Mouse (Mus musculus): ENCODE results near the gene Cacna1s. TPM values are rescaled to one million over a fixed set of nuclear protein-coding genes. Genes with fewer than 3 reads are reported as not detected.

The Cacna1s gene
- polyA plus RNA-seq, 1 experiment, result 0.40 TPM

DNA sequence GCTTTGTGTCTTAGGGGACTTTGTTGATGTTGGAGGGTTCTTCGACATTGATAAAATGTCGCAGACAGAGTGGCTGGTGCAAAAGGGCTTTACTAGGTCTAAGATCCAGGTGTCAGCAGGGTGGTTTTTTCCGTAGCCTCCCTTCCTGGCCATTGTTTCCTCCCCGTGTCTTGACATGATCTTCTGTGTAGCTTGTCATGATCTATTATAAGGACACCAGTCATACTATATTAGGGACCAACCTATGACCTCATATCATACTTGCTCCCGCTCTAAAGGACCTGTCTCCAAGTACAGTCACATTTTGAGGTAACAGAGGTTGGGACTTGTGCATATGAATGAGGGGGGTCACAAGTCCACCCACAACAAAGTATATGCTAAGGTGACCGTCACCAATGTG is 108.4 kb downstream of the Cacna1s start:
- no peak for DNase-seq (ENCODE audit: low read depth)
- TF ChIP-seq POLR2A (IDR thresholded peaks at IDR 0.05; ENCODE audit: borderline replicate concordance, extremely low read depth, insufficient read depth, insufficient read length, poor library complexity, severe bottlenecking), result no peak
- no peak for TF ChIP-seq CTCF (IDR thresholded peaks at IDR 0.05; ENCODE audit: borderline replicate concordance, extremely low read depth, insufficient read depth, insufficient read length)

GRCm38 (mm10) chr1:136161333-136161921 is 108.9 kb downstream of the Cacna1s start:
- TF ChIP-seq CTCF (IDR thresholded peaks at IDR 0.05; ENCODE audit: borderline replicate concordance, extremely low read depth, insufficient read depth, insufficient read length) (no peak), POLR2A (IDR thresholded peaks at IDR 0.05; ENCODE audit: borderline replicate concordance, extremely low read depth, insufficient read depth, insufficient read length, poor library complexity, severe bottlenecking) (no peak)
- no peak for DNase-seq (ENCODE audit: low read depth)

DNA sequence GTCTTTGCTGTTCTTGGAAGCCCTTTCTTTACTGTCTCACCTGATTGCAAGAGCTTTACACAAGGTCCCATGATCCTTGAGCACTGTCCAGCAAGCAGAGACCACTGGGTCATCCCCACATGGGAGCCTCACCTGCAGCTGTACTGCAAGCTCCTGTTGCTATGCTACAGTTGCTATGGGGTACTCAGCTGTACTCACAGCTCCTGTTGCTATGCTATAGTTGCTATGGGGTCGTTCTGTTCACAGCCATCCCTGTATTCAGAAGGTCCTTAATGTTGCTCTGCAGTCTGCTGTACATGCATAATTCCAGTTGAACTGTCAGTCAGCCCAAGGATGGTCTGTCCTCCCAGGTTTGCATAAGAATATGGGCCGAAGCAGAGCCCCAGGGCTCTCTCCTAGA is 112.9 kb downstream of the Cacna1s start:
- DNase-seq (ENCODE audit: low read depth), result peak; percentile 59
- TF ChIP-seq POLR2A (IDR thresholded peaks at IDR 0.05; ENCODE audit: borderline replicate concordance, extremely low read depth, insufficient read depth, insufficient read length, poor library complexity, severe bottlenecking) (no peak), CTCF (IDR thresholded peaks at IDR 0.05; ENCODE audit: borderline replicate concordance, extremely low read depth, insufficient read depth, insufficient read length) (no peak)

- DNase-seq (ENCODE audit: low read depth), result peak; percentile 43
- TF ChIP-seq CTCF (IDR thresholded peaks at IDR 0.05; ENCODE audit: borderline replicate concordance, extremely low read depth, insufficient read depth, insufficient read length) (0 out of 2 replicates have a peak, but pooled peaks have one; percentile 25), POLR2A (IDR thresholded peaks at IDR 0.05; ENCODE audit: borderline replicate concordance, extremely low read depth, insufficient read depth, insufficient read length, poor library complexity, severe bottlenecking) (no peak)
Observed at GRCm38 (mm10) chr1:136167657-136168056, 115.1 kb downstream of the Cacna1s start.

Other genes with a start within 250 kb of the Cacna1s start
- gene Lad1, start 234.2 kb upstream of the Cacna1s start, polyA plus RNA-seq (2012; rRNA removed), result 0.81 and 0.93 TPM in 2 replicates
- gene Tnnt2, start 216.4 kb upstream of the Cacna1s start, polyA plus RNA-seq (2012; rRNA removed), result 0.71 and 1.0 TPM in 2 replicates
- 1.8 and 2.6 TPM in 2 replicates for gene Pkp1, start 133.5 kb upstream of the Cacna1s start, polyA plus RNA-seq (2012; rRNA removed)
- 0.04 and 0.11 TPM in 2 replicates for gene Igfn1, start 46.4 kb upstream of the Cacna1s start, polyA plus RNA-seq (2012; rRNA removed)
- gene Tmem9, start 44.6 kb upstream of the Cacna1s start, polyA plus RNA-seq (2012; rRNA removed), result 132 and 152 TPM in 2 replicates
- 0.15 and 0.30 TPM in 2 replicates for gene Ascl5, start 1.9 kb upstream of the Cacna1s start, polyA plus RNA-seq (2012; rRNA removed)
- 140 and 182 TPM in 2 replicates for gene Kif21b, start 78.6 kb downstream of the Cacna1s start, polyA plus RNA-seq (2012; rRNA removed)
- 0.50 and 0.77 TPM in 2 replicates for gene Mroh3, start 160.1 kb downstream of the Cacna1s start, polyA plus RNA-seq (2012; rRNA removed)
- gene Inava, start 181.5 kb downstream of the Cacna1s start, polyA plus RNA-seq (2012; rRNA removed), result 8.2 and 11.6 TPM in 2 replicates
- 2.7 and 3.6 TPM in 2 replicates for gene Gpr25, start 208.1 kb downstream of the Cacna1s start, polyA plus RNA-seq (2012; rRNA removed)

Measured in brain, embryonic 14.5 days (tissue).